Mouse (Mus musculus) heart, embryonic 11.5 days (tissue): ENCODE measurements around the gene Ttc19. TPM values are rescaled to one million over a fixed set of nuclear protein-coding genes. Genes with fewer than 3 reads are reported as not detected.
A peak's percentile ranks its signal among the peaks of the same experiment; 100 is the strongest.
"Not testable (repeated sequence)": the region's sequence is repeated elsewhere in the genome, so short reads cannot be mapped to it uniquely, and the experiment has no call there.

ENCODE experiments used
- ATAC-seq: fragments of 200-750 bp; cut with Nextera tagmentation; replicated peaks from 2 replicates; pipeline ENCODE4 v1.8.0; 2017; ENCODE audit warnings: moderate library complexity; ENCODE audit not compliant: insufficient number of reproducible peaks, low FRiP score, low TSS enrichment
- H3K27ac ChIP-seq: fragments of 300-500 bp; sonication (generic); 2 replicates; pipeline ENCODE4 v1.5.1; 2014; ENCODE audit warnings: mild to moderate bottlenecking, low read depth, low read length
- H3K27me3 ChIP-seq: fragments of 300-500 bp; sonication (generic); 2 replicates; pipeline ENCODE4 v1.6.1; 2014; ENCODE audit warnings: mild to moderate bottlenecking, low read length, mixed read lengths; ENCODE audit not compliant: control insufficient read depth, insufficient read depth
- H3K36me3 ChIP-seq: fragments of 300-500 bp; sonication (generic); 2 replicates; pipeline ENCODE4 v1.6.1; 2014; ENCODE audit warnings: mild to moderate bottlenecking, low read length, moderate library complexity, mixed read lengths; ENCODE audit not compliant: control insufficient read depth, insufficient read depth
- H3K4me1 ChIP-seq: fragments of 300-500 bp; sonication (generic); 2 replicates; pipeline ENCODE4 v1.6.1; 2014; ENCODE audit warnings: low read length; ENCODE audit not compliant: control insufficient read depth, insufficient read depth
- H3K4me2 ChIP-seq: fragments of 300-500 bp; sonication (generic); 2 replicates; pipeline ENCODE4 v1.6.1; 2014; ENCODE audit warnings: mild to moderate bottlenecking, moderate library complexity
- H3K4me3 ChIP-seq: fragments of 300-500 bp; sonication (generic); 2 replicates; pipeline ENCODE4 v1.5.1; 2014; ENCODE audit warnings: low read depth, low read length
- H3K9ac ChIP-seq: fragments of 300-500 bp; sonication (generic); 2 replicates; pipeline ENCODE4 v1.6.1; 2014; ENCODE audit warnings: mild to moderate bottlenecking, low read depth, low read length, moderate library complexity
- H3K9me3 ChIP-seq: fragments of 300-500 bp; sonication (generic); replicated peaks from 2 replicates; pipeline ENCODE4 v1.6.1; 2016; ENCODE audit warnings: low read length; ENCODE audit not compliant: control insufficient read depth
- WGBS: fragments of 180-500 bp; shearing (Covaris S2); extraction: QIAGEN DNeasy Blood & Tissue Kit; methylation state at CpG from one replicate; pipeline ENCODE4 v1.1.7; 2014; ENCODE audit not compliant: insufficient replicate concordance; 5-methylcytosine and 5-hydroxymethylcytosine counted together
- polyA plus RNA-seq: library from polyadenylated mRNA; unstranded; fragments of >200 nt; fragmentation: Nextera tagmentation; extraction: Ambion mirVana; gene quantifications from 2 replicates; pipeline ENCODE4 v1.2.1, GENCODE M21; 2014

Gene Ttc19
- polyA plus RNA-seq, 1 experiment from 2014 or later, result 15.3 TPM

DNA sequence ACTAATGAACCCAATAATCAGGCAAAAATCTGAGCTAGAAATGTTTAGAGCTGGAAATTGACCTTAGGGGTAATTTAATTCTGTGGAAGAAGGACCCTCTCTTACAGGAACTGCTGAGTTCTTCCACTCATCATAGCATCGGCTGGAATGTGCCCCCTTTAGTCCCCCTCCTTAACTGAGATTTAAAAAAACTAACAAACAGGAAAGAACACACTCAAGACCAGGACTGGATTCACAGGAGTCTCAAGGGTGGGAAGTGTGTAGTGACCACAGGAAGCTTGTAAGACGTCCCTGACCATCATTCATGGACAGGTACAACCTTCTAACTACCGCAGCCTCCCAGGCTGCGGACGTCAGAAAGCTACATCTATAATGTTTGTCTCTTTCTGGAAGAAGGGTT is 10.4 kb upstream of the Ttc19 start:
- no peaks in the 10 kb centered on the region; the same call in 1 of the 2 replicates for H3K27me3 ChIP-seq
- peaks cover 5% of the 10 kb centered on the region for H3K4me1 ChIP-seq
- H3K9ac ChIP-seq, result no peak overlapping the region
- ATAC-seq, result no peak
- no peaks in the 10 kb centered on the region for H3K9me3 ChIP-seq
- no peak overlapping the region for H3K4me3 ChIP-seq
- no peaks in the 10 kb centered on the region for H3K36me3 ChIP-seq
- no peak overlapping the region for H3K4me2 ChIP-seq
- no peak overlapping the region for H3K27ac ChIP-seq
- 54% methylated on average over 5 of the region's 5 CpGs for WGBS

DNA sequence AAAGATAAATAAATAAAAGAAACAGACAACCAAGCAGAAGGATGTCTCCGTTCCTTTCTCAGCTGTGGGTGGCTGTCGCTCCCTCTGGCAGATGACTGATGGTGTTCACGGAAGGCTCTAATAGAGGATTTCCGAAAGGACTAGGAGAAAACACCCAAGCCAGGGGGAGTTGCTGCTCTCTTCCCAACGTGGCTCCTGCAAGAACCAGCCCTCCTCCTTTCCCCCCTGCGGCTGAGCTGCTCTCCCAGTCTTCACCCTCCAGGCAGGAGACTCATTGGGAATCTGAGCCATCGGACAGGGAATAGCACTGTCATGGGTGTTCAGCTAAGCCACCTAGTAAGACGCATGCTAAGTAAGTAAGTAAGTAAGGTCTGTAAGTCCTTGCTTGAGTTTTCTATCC is 4.2 kb upstream of the Ttc19 start:
- no peak overlapping the region for H3K27ac ChIP-seq
- H3K36me3 ChIP-seq, result no peaks in the 10 kb centered on the region
- no peak overlapping the region for H3K4me2 ChIP-seq
- H3K4me1 ChIP-seq, result no peaks in the 10 kb centered on the region; the same call in 1 of the 2 replicates
- no peak for ATAC-seq
- no peak overlapping the region for H3K9ac ChIP-seq
- H3K9me3 ChIP-seq, result no peaks in the 10 kb centered on the region
- WGBS, result 33% methylated on average over 8 of the region's 8 CpGs
- no peak overlapping the region for H3K4me3 ChIP-seq
- no peaks in the 10 kb centered on the region for H3K27me3 ChIP-seq

DNA sequence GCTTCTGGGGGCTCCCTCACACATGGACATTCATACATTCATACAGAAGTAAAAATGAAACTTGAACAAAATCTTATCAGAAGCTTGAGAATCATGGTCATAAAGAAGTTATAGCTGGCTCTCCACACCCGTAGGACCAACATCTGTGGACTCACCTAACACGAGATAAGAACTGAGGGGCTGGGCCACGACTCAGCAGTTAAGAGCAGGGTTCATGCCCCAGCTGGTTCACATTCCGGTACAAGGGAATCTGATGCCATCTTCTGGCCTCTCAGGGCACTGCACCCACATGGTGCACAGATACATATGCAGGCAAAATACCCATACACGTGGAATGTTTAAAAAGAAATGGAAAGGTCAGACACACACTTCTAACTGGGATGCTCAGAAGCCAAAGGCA is 3.2 kb upstream of the Ttc19 start:
- Histone ChIP-seq H3K27ac (no peak overlapping the region), H3K36me3 (no peaks in the 10 kb centered on the region), H3K9me3 (no peaks in the 10 kb centered on the region), H3K9ac (no peak overlapping the region), H3K4me1 (no peaks in the 10 kb centered on the region; the same call in 1 of the 2 replicates), H3K4me3 (no peak overlapping the region), H3K27me3 (no peaks in the 10 kb centered on the region), H3K4me2 (no peak overlapping the region)
- 0 out of 2 replicates have a peak, but pooled peaks have one; percentile 3 for ATAC-seq
- WGBS, result 20% methylated on average over 5 of the region's 5 CpGs

DNA sequence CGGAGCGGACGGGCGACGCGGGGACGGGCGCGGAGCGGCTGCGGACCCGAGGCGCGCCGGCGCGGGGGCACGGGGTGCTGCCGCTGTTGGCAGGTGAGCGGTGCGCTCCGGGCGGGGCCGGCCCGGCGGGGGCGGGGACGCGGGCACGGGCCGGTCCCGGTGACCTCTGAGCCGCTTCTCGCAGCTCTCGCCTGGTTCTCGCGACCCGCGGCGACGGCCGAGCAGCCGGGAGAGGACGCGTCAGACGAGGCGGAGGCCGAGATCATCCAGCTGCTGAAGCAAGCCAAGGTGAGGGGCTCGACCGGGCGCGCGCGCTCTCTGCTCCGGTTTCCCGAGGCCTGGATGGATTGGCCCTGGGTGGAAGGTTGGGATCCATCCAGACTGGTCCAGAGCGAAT is 326 bp downstream of the Ttc19 start:
- H3K27me3 ChIP-seq, result no peaks in the 10 kb centered on the region
- H3K4me2 ChIP-seq, result peak overlapping the region; percentile 90
- peak overlapping the region; percentile 86 for H3K9ac ChIP-seq
- peak overlapping the region; percentile 88 for H3K27ac ChIP-seq
- ATAC-seq, result peak; percentile 77
- 1% methylated on average over 41 of the region's 57 CpGs for WGBS
- no peaks in the 10 kb centered on the region for H3K36me3 ChIP-seq
- H3K4me3 ChIP-seq, result peak overlapping the region; percentile 94
- H3K9me3 ChIP-seq, result no peaks in the 10 kb centered on the region
- no peaks in the 10 kb centered on the region; the same call in 1 of the 2 replicates for H3K4me1 ChIP-seq

DNA sequence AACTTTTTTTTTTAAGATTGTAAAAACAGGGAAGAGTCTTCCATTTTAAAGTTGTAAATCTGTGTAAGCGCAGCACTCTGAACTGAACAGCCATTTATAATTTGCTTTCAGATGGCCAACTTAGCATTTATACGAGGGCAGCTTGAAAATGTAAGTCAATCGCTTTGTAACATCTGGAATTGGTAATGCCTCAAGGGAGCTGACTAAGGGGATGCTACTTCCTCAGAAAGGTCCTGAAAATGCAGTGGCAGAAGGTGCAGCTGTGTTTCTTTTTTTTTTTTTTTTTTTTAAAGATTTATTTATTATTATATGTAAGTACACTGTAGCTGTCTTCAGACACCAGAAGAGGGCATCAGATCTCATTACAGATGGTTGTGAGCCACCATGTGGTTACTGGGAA is 2.7 kb downstream of the Ttc19 start:
- H3K27ac ChIP-seq, H3K9ac ChIP-seq, H3K4me1 ChIP-seq, H3K4me2 ChIP-seq, ATAC-seq, H3K4me3 ChIP-seq, H3K36me3 ChIP-seq, H3K27me3 ChIP-seq, H3K9me3 ChIP-seq: not testable (repeated sequence)
- WGBS, result 90% methylated on average over 3 of the region's 3 CpGs

DNA sequence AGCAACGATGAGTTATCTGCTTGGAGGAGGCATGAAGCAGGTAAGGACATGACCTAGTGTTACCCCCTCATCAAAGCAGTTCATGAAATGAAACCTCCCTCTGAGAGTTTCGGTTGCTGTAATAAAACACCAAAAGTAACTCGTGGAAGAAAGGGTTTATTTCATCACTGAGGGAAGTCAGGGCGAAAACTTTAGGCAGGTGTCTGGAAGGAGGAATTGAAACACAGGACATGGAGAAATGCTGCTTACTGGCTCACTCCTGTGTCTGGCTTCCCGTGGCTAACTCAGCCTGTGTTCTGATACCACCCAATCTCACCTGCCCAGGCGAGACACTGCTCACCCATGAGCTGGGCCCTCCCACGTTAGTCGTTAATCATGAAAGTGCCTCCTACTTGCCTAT is 3.7 kb downstream of the Ttc19 start:
- no peaks in the 10 kb centered on the region for H3K36me3 ChIP-seq
- no peak overlapping the region for H3K4me3 ChIP-seq
- no peak overlapping the region for H3K9ac ChIP-seq
- H3K9me3 ChIP-seq, result no peaks in the 10 kb centered on the region
- 81% methylated on average over 8 of the region's 8 CpGs for WGBS
- H3K27me3 ChIP-seq, result no peaks in the 10 kb centered on the region
- no peak for ATAC-seq
- no peak overlapping the region for H3K4me2 ChIP-seq
- no peak overlapping the region for H3K27ac ChIP-seq
- H3K4me1 ChIP-seq, result no peaks in the 10 kb centered on the region; the same call in 1 of the 2 replicates

DNA sequence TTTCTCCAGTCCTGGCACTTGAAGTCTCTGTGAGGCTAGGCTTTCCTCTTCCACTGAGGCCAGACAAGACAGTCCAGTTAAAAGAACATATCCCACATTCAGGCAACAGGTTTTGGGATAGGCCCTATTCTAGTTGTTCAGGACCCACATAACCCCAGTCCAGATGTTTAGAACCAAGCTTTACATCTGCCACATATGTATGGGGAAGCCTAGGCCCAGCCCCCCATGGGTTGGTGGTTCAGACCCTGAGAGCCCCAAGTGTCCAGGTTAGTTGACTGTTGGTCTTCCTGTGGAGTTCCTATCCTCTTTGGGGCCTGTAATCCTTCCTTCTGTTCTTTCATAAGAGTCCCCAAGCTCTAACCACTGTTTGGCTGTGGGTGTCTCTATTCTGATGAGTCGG is 6.4 kb downstream of the Ttc19 start:
- 89% methylated on average over 1 of the region's 1 CpGs for WGBS
- no peaks in the 10 kb centered on the region for H3K27me3 ChIP-seq
- H3K4me2 ChIP-seq, result no peak overlapping the region
- H3K9ac ChIP-seq, result no peak overlapping the region
- no peak for ATAC-seq
- no peaks in the 10 kb centered on the region for H3K9me3 ChIP-seq
- no peaks in the 10 kb centered on the region for H3K4me1 ChIP-seq
- no peak overlapping the region for H3K4me3 ChIP-seq
- H3K36me3 ChIP-seq, result no peaks in the 10 kb centered on the region
- no peak overlapping the region for H3K27ac ChIP-seq

DNA sequence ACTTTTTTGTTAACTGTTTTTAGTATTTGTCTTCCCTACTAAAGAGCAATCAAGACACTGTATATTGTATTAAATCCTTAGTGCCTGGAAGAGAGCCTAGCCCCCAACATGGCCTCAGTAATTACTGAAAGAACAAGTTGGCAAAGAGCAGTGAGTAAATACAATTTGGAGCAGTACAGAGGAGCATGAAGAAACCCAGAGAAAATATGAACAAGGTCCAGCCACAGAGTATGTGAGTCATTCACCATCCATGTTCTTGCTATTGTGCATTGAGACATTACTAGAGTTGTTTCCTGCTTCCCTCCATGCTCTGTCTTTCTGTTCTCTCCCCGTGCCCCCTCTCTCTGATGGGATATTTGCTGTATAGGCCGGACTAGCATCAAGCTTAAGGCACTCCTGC is 12.8 kb downstream of the Ttc19 start:
- Histone ChIP-seq H3K9ac (no peak overlapping the region), H3K9me3 (no peaks in the 10 kb centered on the region), H3K4me2 (no peak overlapping the region), H3K27ac (no peak overlapping the region), H3K4me3 (no peak overlapping the region), H3K4me1 (no peaks in the 10 kb centered on the region), H3K36me3 (0 out of 2 replicates have a peak, but pooled peaks cover 2% of the 10 kb centered on the region), H3K27me3 (no peaks in the 10 kb centered on the region)
- ATAC-seq, result no peak
- 90% methylated on average over 2 of the region's 2 CpGs for WGBS

DNA sequence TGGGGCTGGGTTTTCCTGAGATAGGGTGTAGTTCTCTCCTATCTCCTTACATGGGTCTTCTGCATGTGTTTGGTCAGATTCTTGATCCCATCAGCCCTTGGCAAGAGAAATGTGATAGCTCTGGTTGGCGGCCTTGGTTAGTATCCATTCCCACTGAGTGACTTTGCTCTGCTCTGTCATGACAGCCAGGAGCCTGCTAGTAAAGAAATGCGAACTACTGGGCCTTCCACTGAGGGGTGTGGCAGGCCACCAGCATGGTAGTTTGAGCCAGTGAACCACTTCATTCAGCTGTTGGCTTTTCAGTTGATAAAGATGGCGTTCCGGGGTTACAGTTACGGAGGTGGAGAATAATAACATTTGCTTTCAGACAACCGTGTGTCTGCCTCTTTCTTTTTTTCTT is 17.6 kb downstream of the Ttc19 start:
- ATAC-seq, result no peak
- Histone ChIP-seq H3K4me2 (no peak overlapping the region), H3K4me3 (no peak overlapping the region), H3K36me3 (no peaks in the 10 kb centered on the region), H3K4me1 (no peaks in the 10 kb centered on the region), H3K9me3 (no peaks in the 10 kb centered on the region), H3K27me3 (no peaks in the 10 kb centered on the region), H3K27ac (no peak overlapping the region), H3K9ac (no peak overlapping the region)
- 81% methylated on average over 6 of the region's 6 CpGs for WGBS
